Mouse (Mus musculus) liver, adult 2 months (tissue): ENCODE measurements around the gene Trappc2l. TPM values are rescaled to one million over a fixed set of nuclear protein-coding genes. Genes with fewer than 3 reads are reported as not detected.

ENCODE experiments used
- DNase-seq: peaks from one replicate; pipeline ENCODE4 v3.0.0-alpha.2; 2011; ENCODE audit warnings: low read depth, low spot score; ENCODE audit errors: extremely low read depth
- H3K27ac ChIP-seq: fragments of 200-500 bp; replicated peaks from 2 replicates; pipeline ENCODE4 v1.5.1; 2012; ENCODE audit warnings: low read depth, mild to moderate bottlenecking, control low read depth, inconsistent platforms, low read length; ENCODE audit not compliant: insufficient read depth
- H3K27me3 ChIP-seq: fragments of 200-500 bp; 2 replicates; pipeline ENCODE4 v1.6.1; 2012; ENCODE audit warnings: mild to moderate bottlenecking, moderate library complexity, low read length, inconsistent platforms; ENCODE audit not compliant: control insufficient read depth, insufficient read depth
- H3K36me3 ChIP-seq: fragments of 200-500 bp; 2 replicates; pipeline ENCODE4 v1.6.1; 2012; ENCODE audit warnings: low read length, inconsistent platforms; ENCODE audit not compliant: control insufficient read depth, insufficient read depth
- H3K4me1 ChIP-seq: fragments of 200-500 bp; 2 replicates; pipeline ENCODE4 v1.6.1; 2011; ENCODE audit warnings: low read length; ENCODE audit not compliant: control insufficient read depth, insufficient read depth
- H3K4me3 ChIP-seq: fragments of 200-500 bp; 2 replicates; pipeline ENCODE4 v1.5.1; 2011; ENCODE audit warnings: low read depth, mild to moderate bottlenecking, control low read depth, low read length, moderate library complexity; ENCODE audit not compliant: insufficient read depth
- H3K79me2 ChIP-seq: fragments of 200-500 bp; 2 replicates; pipeline ENCODE4 v1.6.1; 2012; ENCODE audit warnings: inconsistent platforms, mild to moderate bottlenecking, low read length, moderate library complexity; ENCODE audit not compliant: control insufficient read depth, insufficient read depth
- H3K9ac ChIP-seq: fragments of 200-500 bp; 2 replicates; pipeline ENCODE4 v1.6.1; 2012; ENCODE audit warnings: low read depth, mild to moderate bottlenecking, control low read depth, inconsistent platforms, low read length
- CTCF ChIP-seq: fragments of 200-500 bp; IDR thresholded peaks from 2 replicates; pipeline ENCODE4 v1.5.1; 2011; ENCODE audit warnings: low read depth, low read length, control low read depth
- POLR2A ChIP-seq: fragments of 200-500 bp; IDR thresholded peaks from 2 replicates; pipeline ENCODE4 v1.6.1; 2011; ENCODE audit warnings: low read length, control low read depth; ENCODE audit not compliant: insufficient read depth; ENCODE audit errors: extremely low read depth
- WGBS: fragments of 180-500 bp; shearing (Covaris S2); methylation state at CpG from one replicate; pipeline ENCODE4 v1.1.7; 2018; 5-methylcytosine and 5-hydroxymethylcytosine counted together
- polyA plus RNA-seq: library from polyadenylated mRNA; depleted of rRNA; stranded (reverse); fragments of >200 nt; gene quantifications from 2 replicates; pipeline ENCODE4 v1.2.3, GENCODE M21; 2012
- total RNA-seq: library from RNA; depleted of rRNA; stranded (reverse); fragments of >200 nt; gene quantifications from 2 replicates; pipeline ENCODE4 v1.2.3, GENCODE M21; 2014

The Trappc2l gene
- total and polyA plus RNA-seq, 2 experiments: 7.4 to 74.7 TPM

DNA sequence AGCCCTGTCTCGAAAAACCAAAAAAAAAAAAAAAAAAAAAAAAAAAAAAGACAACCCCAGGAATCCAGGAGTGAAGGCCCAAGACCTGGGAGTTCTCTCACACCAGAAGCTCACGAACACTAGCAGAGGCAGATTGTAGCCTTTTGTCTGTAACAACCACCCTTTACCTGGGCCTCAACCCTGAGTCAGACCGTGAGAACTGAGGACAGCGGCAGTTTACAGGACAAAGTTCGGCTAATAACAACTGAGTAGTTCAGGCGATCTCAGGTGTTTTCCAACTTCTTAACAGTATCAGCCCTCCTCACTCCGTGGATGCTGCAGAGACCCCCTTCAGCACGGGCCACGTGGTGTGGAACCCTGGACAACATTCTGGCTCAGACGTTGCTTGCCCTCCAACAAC, 24.7 kb upstream of the Trappc2l start:
- Histone ChIP-seq H3K4me3 (no peak overlapping the region), H3K36me3 (no peaks in the 10 kb centered on the region), H3K4me1 (peaks cover 2% of the 10 kb centered on the region; the same call in 1 of the 2 replicates), H3K79me2 (no peaks in the 10 kb centered on the region), H3K27me3 (no peaks in the 10 kb centered on the region), H3K27ac (no peak overlapping the region), H3K9ac (no peak overlapping the region)
- TF ChIP-seq POLR2A: no peak
- no peak for TF ChIP-seq CTCF
- WGBS: 86% methylated on average over 10 of the region's 10 CpGs
- no peak for DNase-seq

- H3K79me2 ChIP-seq: no peaks in the 10 kb centered on the region
- no peaks in the 10 kb centered on the region for H3K36me3 ChIP-seq
- H3K27me3 ChIP-seq: no peaks in the 10 kb centered on the region
- H3K4me1 ChIP-seq: no peaks in the 10 kb centered on the region
- H3K4me3 ChIP-seq: no peak overlapping the region
- no peak overlapping the region for H3K27ac ChIP-seq
- DNase-seq: no peak
- no peak overlapping the region for H3K9ac ChIP-seq
- 81% methylated on average over 12 of the region's 12 CpGs for WGBS
- no peak for TF ChIP-seq POLR2A
- TF ChIP-seq CTCF: no peak
Measured at GRCm38 (mm10) chr8:122593240-122593639, 18.2 kb upstream of the Trappc2l start.

DNA sequence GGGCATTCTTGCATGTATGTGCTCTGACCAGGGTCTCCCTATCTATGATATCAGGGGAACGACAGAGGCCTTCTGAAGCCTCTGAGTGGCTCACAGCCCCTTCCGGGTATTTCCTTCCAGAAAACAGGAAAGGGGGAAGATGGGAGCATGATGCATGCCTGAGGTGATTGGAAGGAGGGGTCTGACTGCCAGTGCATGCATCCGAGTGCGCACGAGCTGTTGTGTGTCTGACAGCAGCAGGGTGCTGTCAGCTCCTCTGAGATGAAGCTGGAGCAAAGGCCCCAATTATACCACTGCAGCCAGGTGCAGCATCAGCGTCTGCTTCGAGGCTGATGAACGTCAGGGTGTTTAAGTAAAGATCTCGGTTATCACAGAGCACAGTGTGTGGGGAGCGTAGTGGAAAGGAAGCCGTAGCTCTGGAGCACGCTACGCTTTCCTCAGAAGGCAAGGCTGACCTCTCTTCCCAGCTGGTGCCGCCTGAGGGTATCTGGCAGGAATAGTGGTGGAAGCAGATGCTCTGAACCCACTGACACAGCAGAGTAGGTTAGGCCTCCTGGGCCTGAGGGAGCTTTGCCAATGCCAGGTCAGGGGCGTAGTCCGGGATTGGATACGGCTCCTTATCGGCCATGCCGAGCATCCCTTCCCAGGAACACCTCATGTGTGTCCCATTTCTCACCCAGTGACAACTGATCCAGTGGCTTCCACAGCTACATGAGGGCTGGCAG, 17.5 kb upstream of the Trappc2l start:
- no peaks in the 10 kb centered on the region for H3K4me1 ChIP-seq
- no peak for DNase-seq
- no peaks in the 10 kb centered on the region for H3K36me3 ChIP-seq
- no peak overlapping the region for H3K9ac ChIP-seq
- no peak for TF ChIP-seq POLR2A
- no peak for TF ChIP-seq CTCF
- no peak overlapping the region for H3K4me3 ChIP-seq
- H3K27ac ChIP-seq: no peak overlapping the region
- 94% methylated on average over 19 of the region's 19 CpGs for WGBS
- H3K27me3 ChIP-seq: no peaks in the 10 kb centered on the region
- H3K79me2 ChIP-seq: no peaks in the 10 kb centered on the region

DNA sequence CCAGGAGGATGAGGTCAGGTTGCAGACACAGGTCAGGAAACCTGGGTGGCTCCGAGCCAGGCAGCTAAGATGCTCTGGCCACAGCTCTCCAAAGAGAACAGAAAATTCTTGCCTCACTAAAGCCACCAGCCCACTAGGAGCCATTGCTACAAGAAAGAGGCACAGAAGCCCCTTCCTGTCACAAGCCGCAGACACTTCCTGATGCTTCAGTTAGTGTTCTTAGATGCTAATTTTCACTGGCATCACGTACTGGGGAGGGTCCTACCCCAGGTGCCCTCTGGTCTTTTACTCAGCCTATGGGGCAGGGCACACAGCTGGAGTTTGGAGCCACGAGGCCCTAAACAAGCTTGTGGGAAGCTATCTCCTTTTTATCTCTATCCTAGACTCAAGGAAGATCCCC, 15.4 kb upstream of the Trappc2l start:
- 86% methylated on average over 4 of the region's 4 CpGs for WGBS
- Histone ChIP-seq H3K79me2 (no peaks in the 10 kb centered on the region), H3K27ac (no peak overlapping the region), H3K4me3 (no peak overlapping the region), H3K4me1 (no peaks in the 10 kb centered on the region), H3K27me3 (no peaks in the 10 kb centered on the region), H3K9ac (no peak overlapping the region), H3K36me3 (no peaks in the 10 kb centered on the region)
- no peak for DNase-seq
- TF ChIP-seq POLR2A (no peak), CTCF (no peak)

GRCm38 (mm10) chr8:122600666-122601065, 10.8 kb upstream of the Trappc2l start:
- no peak overlapping the region for H3K9ac ChIP-seq
- H3K36me3 ChIP-seq: no peaks in the 10 kb centered on the region
- no peaks in the 10 kb centered on the region for H3K27me3 ChIP-seq
- no peak overlapping the region for H3K4me3 ChIP-seq
- DNase-seq: no peak
- no peaks in the 10 kb centered on the region for H3K4me1 ChIP-seq
- no peaks in the 10 kb centered on the region for H3K79me2 ChIP-seq
- 96% methylated on average over 9 of the region's 9 CpGs for WGBS
- TF ChIP-seq CTCF (no peak), POLR2A (no peak)
- H3K27ac ChIP-seq: no peak overlapping the region

GRCm38 (mm10) chr8:122604640-122605039, 6.8 kb upstream of the Trappc2l start:
- no peak overlapping the region for H3K9ac ChIP-seq
- 85% methylated on average over 1 of the region's 1 CpGs for WGBS
- no peaks in the 10 kb centered on the region for H3K79me2 ChIP-seq
- no peak overlapping the region for H3K27ac ChIP-seq
- no peak for DNase-seq
- no peak overlapping the region for H3K4me3 ChIP-seq
- H3K36me3 ChIP-seq: no peaks in the 10 kb centered on the region
- no peaks in the 10 kb centered on the region for H3K27me3 ChIP-seq
- no peaks in the 10 kb centered on the region for H3K4me1 ChIP-seq
- TF ChIP-seq CTCF (no peak), POLR2A (no peak)
